Mouse (Mus musculus): Measurements from ENCODE around the gene Krtap10-4. TPM values are rescaled to one million over a fixed set of nuclear protein-coding genes. Genes with fewer than 3 reads are reported as not detected.
A peak's percentile ranks its signal among the peaks of the same experiment; 100 is the strongest.

The Krtap10-4 gene
- total and polyA plus RNA-seq, 3 experiments: not detected

- no peak overlapping the region for H3K27ac ChIP-seq (ENCODE audit: control insufficient read depth, low read depth, low read length)
- no peaks in the 10 kb centered on the region for H3K36me3 ChIP-seq (ENCODE audit: control insufficient read depth in 1 of 2, insufficient read depth in 2 of 2, low read length in 2 of 2)
- DNase-seq (ENCODE audit: low read depth, low spot score): peak; percentile 23
- H3K9ac ChIP-seq (ENCODE audit: control insufficient read depth, low read depth, low read length, poor library complexity, severe bottlenecking): no peak overlapping the region
- TF ChIP-seq MEF2A (IDR thresholded peaks at IDR 0.05; ENCODE audit: extremely low read depth, insufficient replicate concordance, low read depth, low read length, poor library complexity, severe bottlenecking): no peak
- peak; percentile 43; the same call in 1 of the 2 replicates for TF ChIP-seq SIN3A (IDR thresholded peaks at IDR 0.05; ENCODE audit: low read length)
- H3K4me1 ChIP-seq (ENCODE audit: control insufficient read depth in 1 of 2, insufficient read depth in 2 of 2, low read length in 2 of 2): peaks cover 0 to 6% of the 10 kb centered on the region in 2 experiments; a peak in 1 of 4 replicates
- no peak overlapping the region for H3K4me3 ChIP-seq (ENCODE audit: control insufficient read depth in 1 of 2, insufficient read depth in 1 of 2, low read depth in 2 of 2, low read length in 2 of 2)
- H3K9me3 ChIP-seq (replicated peaks; ENCODE audit: insufficient read depth, low read length): no peaks in the 10 kb centered on the region
- no peaks in the 10 kb centered on the region for H3K27me3 ChIP-seq (ENCODE audit: control insufficient read depth in 1 of 2, insufficient read depth in 2 of 2, low read length in 2 of 2)
- no peaks in the 10 kb centered on the region for H3K79me2 ChIP-seq (ENCODE audit: control insufficient read depth, insufficient read depth, low read length, poor library complexity)
These were observed 40.7 kb upstream of the Krtap10-4 start for GRCm38 (mm10) chr10:77867546-77867945.

- peaks cover 0 to 3% of the 10 kb centered on the region in 2 experiments; a peak in 1 of 4 replicates for H3K27me3 ChIP-seq (ENCODE audit: control insufficient read depth in 1 of 2, insufficient read depth in 2 of 2, low read length in 2 of 2)
- no peak overlapping the region for H3K27ac ChIP-seq (ENCODE audit: control insufficient read depth, low read depth, low read length)
- peak overlapping the region; percentile 56 to 68 for H3K4me3 ChIP-seq (ENCODE audit: control insufficient read depth in 1 of 2, insufficient read depth in 1 of 2, low read depth in 2 of 2, low read length in 2 of 2)
- H3K79me2 ChIP-seq (ENCODE audit: control insufficient read depth, insufficient read depth, low read length, poor library complexity): no peaks in the 10 kb centered on the region
- TF ChIP-seq RAD21 (IDR thresholded peaks at IDR 0.05; ENCODE audit: low read depth, low read length) (no peak), GATA1 (IDR thresholded peaks at IDR 0.05; ENCODE audit: low read depth, low read length) (no peak), POLR2AphosphoS5 (IDR thresholded peaks at IDR 0.05; ENCODE audit: borderline replicate concordance, low read depth, low read length) (no peak), ZMIZ1 (IDR thresholded peaks at IDR 0.05; ENCODE audit: low read depth, low read length) (no peak), CHD2 (IDR thresholded peaks at IDR 0.05; ENCODE audit: low read length) (no peak), MAFK (IDR thresholded peaks at IDR 0.05; ENCODE audit: borderline replicate concordance, low read depth, low read length) (no peak), MAZ (IDR thresholded peaks at IDR 0.05; ENCODE audit: low read depth, low read length) (no peak), JUND (IDR thresholded peaks at IDR 0.05; ENCODE audit: low read depth, low read length) (no peak), ETS1 (IDR thresholded peaks at IDR 0.05; ENCODE audit: low read depth, low read length) (no peak), MYB (IDR thresholded peaks at IDR 0.05; ENCODE audit: low read depth, low read length) (no peak), RCOR1 (IDR thresholded peaks at IDR 0.05; ENCODE audit: low read depth, low read length) (no peak), ZNF384 (IDR thresholded peaks at IDR 0.05; ENCODE audit: low read depth, low read length) (no peak), EP300 (IDR thresholded peaks at IDR 0.05; ENCODE audit: low read depth in 1 of 2, low read length in 2 of 2) (no peak)
- peak overlapping the region; percentile 35 for H3K9ac ChIP-seq (ENCODE audit: control insufficient read depth, low read depth, low read length, poor library complexity, severe bottlenecking)
- H3K9me3 ChIP-seq (replicated peaks; ENCODE audit: insufficient read depth, low read length): no peaks in the 10 kb centered on the region
- H3K4me1 ChIP-seq (ENCODE audit: control insufficient read depth in 1 of 2, insufficient read depth in 2 of 2, low read length in 2 of 2): peaks cover 0 to 6% of the 10 kb centered on the region in 2 experiments; a peak in 1 of 4 replicates
- DNase-seq (ENCODE audit: low read depth, low spot score): no peak
- no peaks in the 10 kb centered on the region for H3K36me3 ChIP-seq (ENCODE audit: control insufficient read depth in 1 of 2, insufficient read depth in 2 of 2, low read length in 2 of 2)
These were observed 37.9 kb upstream of the Krtap10-4 start for GRCm38 (mm10) chr10:77864762-77865143.

All from MEL (cell line).